Mouse (Mus musculus): Measurements from ENCODE around the gene Ttc7. TPM values are rescaled to one million over a fixed set of nuclear protein-coding genes. Genes with fewer than 3 reads are reported as not detected.
"Not testable (repeated sequence)": the region's sequence is repeated elsewhere in the genome, so short reads cannot be mapped to it uniquely, and the experiment has no call there.

Gene Ttc7
- polyA plus RNA-seq, 1 experiment from 2014 or later, result 2.1 TPM

GRCm38 (mm10) chr17:87291782-87292181 lies 9.1 kb downstream of the Ttc7 start:
- DNase-seq (ENCODE audit: low spot score), result no peak
- ATAC-seq (ENCODE audit: insufficient read depth, low FRiP score, low TSS enrichment), result no peak
- no peak overlapping the region for H3K4me3 ChIP-seq (ENCODE audit: low read depth, low read length)
- H3K27me3 ChIP-seq (ENCODE audit: control insufficient read depth, insufficient read depth, low read length), result no peaks in the 10 kb centered on the region
- no peaks in the 10 kb centered on the region for H3K9me3 ChIP-seq (ENCODE audit: control insufficient read depth, low read length)
- 95% methylated on average over 5 of the region's 5 CpGs for WGBS
- no peak overlapping the region for H3K9ac ChIP-seq (ENCODE audit: low read length)
- H3K36me3 ChIP-seq (ENCODE audit: control insufficient read depth, insufficient read depth, low read length), result no peaks in the 10 kb centered on the region
- H3K4me1 ChIP-seq (ENCODE audit: control insufficient read depth, insufficient read depth, low read length), result no peaks in the 10 kb centered on the region
- no peak overlapping the region for H3K4me2 ChIP-seq (ENCODE audit: low read depth)
- H3K27ac ChIP-seq (ENCODE audit: low read depth, low read length), result no peak overlapping the region

GRCm38 (mm10) chr17:87293125-87293524 lies 10.4 kb downstream of the Ttc7 start:
- Histone ChIP-seq H3K9me3 (ENCODE audit: control insufficient read depth, low read length) (no peaks in the 10 kb centered on the region), H3K27me3 (ENCODE audit: control insufficient read depth, insufficient read depth, low read length) (no peaks in the 10 kb centered on the region), H3K4me1 (ENCODE audit: control insufficient read depth, insufficient read depth, low read length) (no peaks in the 10 kb centered on the region), H3K4me2 (ENCODE audit: low read depth) (no peak overlapping the region), H3K4me3 (ENCODE audit: low read depth, low read length) (no peak overlapping the region), H3K9ac (ENCODE audit: low read length) (no peak overlapping the region), H3K27ac (ENCODE audit: low read depth, low read length) (no peak overlapping the region), H3K36me3 (ENCODE audit: control insufficient read depth, insufficient read depth, low read length) (no peaks in the 10 kb centered on the region)
- 84% methylated on average over 5 of the region's 5 CpGs for WGBS
- ATAC-seq (ENCODE audit: insufficient read depth, low FRiP score, low TSS enrichment), result no peak
- DNase-seq (ENCODE audit: low spot score), result no peak

- Histone ChIP-seq H3K4me2 (ENCODE audit: low read depth) (no peak overlapping the region), H3K27me3 (ENCODE audit: control insufficient read depth, insufficient read depth, low read length) (no peaks in the 10 kb centered on the region), H3K9ac (ENCODE audit: low read length) (no peak overlapping the region), H3K27ac (ENCODE audit: low read depth, low read length) (no peak overlapping the region), H3K9me3 (ENCODE audit: control insufficient read depth, low read length) (no peaks in the 10 kb centered on the region), H3K36me3 (ENCODE audit: control insufficient read depth, insufficient read depth, low read length) (no peaks in the 10 kb centered on the region), H3K4me1 (ENCODE audit: control insufficient read depth, insufficient read depth, low read length) (no peaks in the 10 kb centered on the region), H3K4me3 (ENCODE audit: low read depth, low read length) (no peak overlapping the region)
- ATAC-seq (ENCODE audit: insufficient read depth, low FRiP score, low TSS enrichment) (no peak), DNase-seq (ENCODE audit: low spot score) (no peak)
- WGBS, result 87% methylated on average over 7 of the region's 7 CpGs
Measured at GRCm38 (mm10) chr17:87295738-87296137, 13.1 kb downstream of the Ttc7 start.

DNA sequence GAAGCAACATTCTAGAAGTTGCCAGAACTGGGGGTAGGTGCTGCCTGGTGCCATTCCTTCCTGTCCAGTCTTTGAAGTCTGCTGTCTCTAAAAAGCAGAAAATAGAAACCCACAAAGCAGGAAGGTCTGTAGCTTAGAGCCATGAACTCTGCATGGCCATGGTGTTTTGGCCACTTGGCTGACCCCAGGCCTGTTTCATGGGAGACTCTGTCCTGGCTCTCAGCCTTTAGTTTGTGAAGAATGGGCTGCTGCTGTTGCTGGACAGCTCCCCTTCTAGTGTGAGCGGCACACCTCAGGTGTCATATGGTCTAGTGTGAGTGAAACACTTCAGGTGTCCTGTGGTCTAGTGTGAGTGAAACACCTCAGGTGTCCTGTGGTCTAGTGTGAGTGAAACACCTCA lies 14.0 kb downstream of the Ttc7 start:
- H3K9ac ChIP-seq (ENCODE audit: low read length); H3K9me3 ChIP-seq (ENCODE audit: control insufficient read depth, low read length); DNase-seq (ENCODE audit: low spot score); H3K4me2 ChIP-seq (ENCODE audit: low read depth); H3K27ac ChIP-seq (ENCODE audit: low read depth, low read length); ATAC-seq (ENCODE audit: insufficient read depth, low FRiP score, low TSS enrichment); H3K4me3 ChIP-seq (ENCODE audit: low read depth, low read length); H3K36me3 ChIP-seq (ENCODE audit: control insufficient read depth, insufficient read depth, low read length); H3K4me1 ChIP-seq (ENCODE audit: control insufficient read depth, insufficient read depth, low read length); H3K27me3 ChIP-seq (ENCODE audit: control insufficient read depth, insufficient read depth, low read length): not testable (repeated sequence)
- WGBS, result 84% methylated on average over 1 of the region's 1 CpGs

DNA sequence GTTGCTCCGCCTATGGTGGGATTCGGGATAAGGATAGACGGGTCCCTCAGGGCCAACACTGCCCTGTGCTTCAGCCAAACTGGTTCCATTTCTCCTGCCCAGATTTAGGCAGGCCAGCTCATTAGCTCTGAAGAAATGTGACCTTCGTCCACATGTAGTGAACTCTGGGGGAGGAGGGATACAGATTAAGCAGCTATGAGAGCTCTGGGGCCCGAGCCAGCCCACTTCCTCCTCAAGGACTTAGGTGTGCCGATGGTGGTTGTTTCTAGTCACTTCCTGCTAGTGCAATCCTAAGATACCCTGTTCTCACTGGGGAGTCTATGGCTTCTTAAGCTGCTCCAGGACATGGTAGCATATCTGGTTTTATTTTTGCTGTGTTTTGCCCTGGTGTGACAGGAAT lies 16.3 kb downstream of the Ttc7 start:
- Histone ChIP-seq H3K27ac (ENCODE audit: low read depth, low read length) (no peak overlapping the region), H3K36me3 (ENCODE audit: control insufficient read depth, insufficient read depth, low read length) (no peaks in the 10 kb centered on the region), H3K4me3 (ENCODE audit: low read depth, low read length) (no peak overlapping the region), H3K9ac (ENCODE audit: low read length) (no peak overlapping the region), H3K9me3 (ENCODE audit: control insufficient read depth, low read length) (no peaks in the 10 kb centered on the region), H3K4me1 (ENCODE audit: control insufficient read depth, insufficient read depth, low read length) (no peaks in the 10 kb centered on the region), H3K27me3 (ENCODE audit: control insufficient read depth, insufficient read depth, low read length) (no peaks in the 10 kb centered on the region), H3K4me2 (ENCODE audit: low read depth) (no peak overlapping the region)
- WGBS, result 86% methylated on average over 6 of the region's 6 CpGs
- DNase-seq (ENCODE audit: low spot score) (no peak), ATAC-seq (ENCODE audit: insufficient read depth, low FRiP score, low TSS enrichment) (no peak)

DNA sequence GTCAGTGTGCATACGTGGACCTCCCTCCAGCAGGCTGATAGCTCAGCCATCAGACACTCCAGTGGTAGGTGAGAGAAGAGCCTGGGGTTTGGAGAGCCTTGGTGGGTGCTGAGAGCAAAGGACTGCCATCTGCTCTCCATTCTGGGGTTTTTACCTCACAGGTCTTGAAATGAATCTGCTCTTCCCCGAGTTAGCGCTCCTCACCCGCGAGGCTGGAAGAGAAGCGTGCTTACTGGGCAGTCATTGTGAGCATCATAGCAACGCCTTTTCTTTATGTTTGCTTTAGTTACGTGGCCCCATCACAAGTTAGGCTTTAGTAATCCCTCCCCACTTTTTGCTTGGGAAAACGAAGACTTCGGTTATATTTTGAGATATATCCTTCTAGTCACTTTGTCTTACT lies 17.7 kb downstream of the Ttc7 start:
- H3K9ac ChIP-seq (ENCODE audit: low read length), result no peak overlapping the region
- WGBS, result 90% methylated on average over 10 of the region's 10 CpGs
- H3K27ac ChIP-seq (ENCODE audit: low read depth, low read length), result no peak overlapping the region
- no peak overlapping the region for H3K4me3 ChIP-seq (ENCODE audit: low read depth, low read length)
- no peaks in the 10 kb centered on the region for H3K27me3 ChIP-seq (ENCODE audit: control insufficient read depth, insufficient read depth, low read length)
- H3K4me2 ChIP-seq (ENCODE audit: low read depth), result no peak overlapping the region
- no peaks in the 10 kb centered on the region for H3K36me3 ChIP-seq (ENCODE audit: control insufficient read depth, insufficient read depth, low read length)
- H3K9me3 ChIP-seq (ENCODE audit: control insufficient read depth, low read length), result no peaks in the 10 kb centered on the region
- ATAC-seq (ENCODE audit: insufficient read depth, low FRiP score, low TSS enrichment), result no peak
- no peaks in the 10 kb centered on the region for H3K4me1 ChIP-seq (ENCODE audit: control insufficient read depth, insufficient read depth, low read length)
- DNase-seq (ENCODE audit: low spot score), result no peak

GRCm38 (mm10) chr17:87301607-87302006 lies 18.9 kb downstream of the Ttc7 start:
- 91% methylated on average over 9 of the region's 9 CpGs for WGBS
- not testable (repeated sequence) for H3K4me1 ChIP-seq (ENCODE audit: control insufficient read depth, insufficient read depth, low read length); H3K4me2 ChIP-seq (ENCODE audit: low read depth); H3K9ac ChIP-seq (ENCODE audit: low read length); DNase-seq (ENCODE audit: low spot score); H3K27ac ChIP-seq (ENCODE audit: low read depth, low read length); ATAC-seq (ENCODE audit: insufficient read depth, low FRiP score, low TSS enrichment); H3K9me3 ChIP-seq (ENCODE audit: control insufficient read depth, low read length); H3K36me3 ChIP-seq (ENCODE audit: control insufficient read depth, insufficient read depth, low read length); H3K27me3 ChIP-seq (ENCODE audit: control insufficient read depth, insufficient read depth, low read length); H3K4me3 ChIP-seq (ENCODE audit: low read depth, low read length)

DNA sequence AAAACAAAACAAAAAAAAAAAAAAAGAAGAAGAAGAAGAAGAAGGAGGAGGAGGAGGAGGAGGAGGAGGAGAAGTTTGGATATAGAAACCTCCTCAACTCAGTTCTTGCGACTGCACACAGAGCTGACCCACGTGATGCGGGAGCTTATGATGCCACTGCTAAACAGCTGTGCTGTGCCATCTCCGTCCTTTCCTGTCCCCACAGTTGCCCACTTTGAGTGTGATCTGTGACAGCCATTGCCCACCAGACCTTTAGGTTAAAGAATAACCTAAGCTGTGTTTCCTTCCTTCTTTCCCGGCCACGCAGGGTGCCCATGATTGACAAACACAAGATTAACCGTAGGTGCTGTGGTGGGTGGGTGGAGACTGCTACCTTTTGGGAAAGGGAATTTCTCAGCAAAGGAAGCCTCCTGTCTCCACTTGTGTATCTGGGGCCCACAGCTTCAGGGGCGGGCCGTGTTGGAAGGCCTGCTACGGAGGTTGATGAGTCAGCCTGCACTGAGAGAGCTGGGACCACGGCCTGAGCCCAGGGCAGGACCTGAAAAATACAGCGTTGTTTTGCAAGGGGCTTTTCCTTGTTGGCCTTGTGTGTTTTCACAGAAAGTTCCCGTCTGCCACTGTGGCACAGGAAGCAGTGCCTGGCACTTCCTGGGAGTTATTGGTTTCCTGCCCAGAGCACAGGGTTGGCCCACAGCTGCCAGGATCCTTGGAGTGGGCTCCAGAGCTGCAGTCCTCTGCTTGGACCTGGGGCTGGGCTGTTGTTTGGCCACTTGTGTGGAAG lies 19.5 kb downstream of the Ttc7 start:
- Histone ChIP-seq H3K4me1 (ENCODE audit: control insufficient read depth, insufficient read depth, low read length) (no peaks in the 10 kb centered on the region), H3K27ac (ENCODE audit: low read depth, low read length) (no peak overlapping the region), H3K36me3 (ENCODE audit: control insufficient read depth, insufficient read depth, low read length) (no peaks in the 10 kb centered on the region), H3K27me3 (ENCODE audit: control insufficient read depth, insufficient read depth, low read length) (no peaks in the 10 kb centered on the region), H3K9ac (ENCODE audit: low read length) (no peak overlapping the region), H3K4me2 (ENCODE audit: low read depth) (no peak overlapping the region), H3K4me3 (ENCODE audit: low read depth, low read length) (no peak overlapping the region), H3K9me3 (ENCODE audit: control insufficient read depth, low read length) (no peaks in the 10 kb centered on the region)
- 88% methylated on average over 13 of the region's 13 CpGs for WGBS
- ATAC-seq (ENCODE audit: insufficient read depth, low FRiP score, low TSS enrichment), result no peak
- DNase-seq (ENCODE audit: low spot score), result no peak

- Histone ChIP-seq H3K4me1 (ENCODE audit: control insufficient read depth, insufficient read depth, low read length) (no peaks in the 10 kb centered on the region), H3K4me3 (ENCODE audit: low read depth, low read length) (no peak overlapping the region), H3K4me2 (ENCODE audit: low read depth) (no peak overlapping the region), H3K27me3 (ENCODE audit: control insufficient read depth, insufficient read depth, low read length) (no peaks in the 10 kb centered on the region), H3K27ac (ENCODE audit: low read depth, low read length) (no peak overlapping the region), H3K36me3 (ENCODE audit: control insufficient read depth, insufficient read depth, low read length) (no peaks in the 10 kb centered on the region), H3K9ac (ENCODE audit: low read length) (no peak overlapping the region), H3K9me3 (ENCODE audit: control insufficient read depth, low read length) (no peaks in the 10 kb centered on the region)
- WGBS, result 87% methylated on average over 11 of the region's 11 CpGs
- no peak for ATAC-seq (ENCODE audit: insufficient read depth, low FRiP score, low TSS enrichment)
- no peak for DNase-seq (ENCODE audit: low spot score)
Measured at GRCm38 (mm10) chr17:87304151-87304894, 21.6 kb downstream of the Ttc7 start.
